Comparison of ENCODE assay signal across 11 mouse cellular contexts in the genomic region with DNA sequence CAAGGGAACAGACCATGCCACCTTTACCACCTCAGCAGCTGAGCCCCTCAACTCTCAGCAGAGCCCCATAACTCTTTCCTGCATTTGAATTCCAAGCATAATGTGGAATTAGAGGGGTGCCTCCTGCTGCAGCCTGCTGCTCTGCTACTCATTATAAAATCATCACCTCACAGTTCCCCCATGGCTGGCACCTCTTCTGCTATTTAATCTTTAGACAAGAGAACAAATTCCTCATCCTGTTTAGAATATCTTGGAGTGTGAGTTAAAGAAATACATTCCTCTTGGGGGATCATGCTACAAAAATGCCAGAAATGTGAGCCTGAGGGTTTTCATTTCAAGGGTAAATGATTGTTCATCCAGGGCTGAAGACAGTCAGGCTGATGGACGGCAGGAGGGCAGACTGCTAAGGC.
DNase-seq lines count a peak whose midpoint lies in the region; ATAC-seq lines count a peak whose summit lies in the region.
"Had no signal": no experiment of that assay in that cellular context is flagged by ENCODE, and none has a peak within 500 bp of the region (broad histone marks: within the 10 kb centered on the region; RNA-seq: fewer than 3 reads in every experiment).

No protein-coding gene starts in this region.

- peaks cover 2% of the 10 kb centered on the region for H3K36me3 ChIP-seq in kidney, embryonic 15.5 days
- H3K36me3 ChIP-seq in forebrain, embryonic 13.5 days (ENCODE audit: poor library complexity, severe bottlenecking): peaks cover 30% of the 10 kb centered on the region
- H3K36me3 ChIP-seq: G1E had no signal

- no peak overlapping the region for H3K4me2 ChIP-seq in kidney, embryonic 15.5 days
- peak overlapping the region; percentile 20 for H3K4me2 ChIP-seq in forebrain, embryonic 13.5 days

- 24% methylated on average over 1 of the region's 1 CpGs for WGBS in kidney, embryonic 15.5 days
- 13% methylated on average over 1 of the region's 1 CpGs for WGBS in forebrain, embryonic 13.5 days

- H3K27ac ChIP-seq in kidney, embryonic 15.5 days: no peak overlapping the region
- peak overlapping the region; percentile 90 for H3K27ac ChIP-seq in forebrain, embryonic 13.5 days

- H3K4me3 ChIP-seq in kidney, embryonic 15.5 days (replicated peaks): no peak overlapping the region
- H3K4me3 ChIP-seq in forebrain, embryonic 13.5 days: no peak overlapping the region

- no peak for ATAC-seq in kidney, embryonic 15.5 days (replicated peaks; ENCODE audit: low FRiP score)
- ATAC-seq in forebrain, embryonic 13.5 days: peak; percentile 76; the same call in 1 of the 2 replicates
- ATAC-seq in inflammation-experienced regulatory T-cells, adult 6 months: no peak
- no peak for ATAC-seq in granulocyte monocyte progenitor cell, adult 5-6 weeks (replicated peaks; ENCODE audit: poor library complexity, severe bottlenecking)
- ATAC-seq: intestine, embryonic 16.5 days had no signal

- peak; percentile 11 for DNase-seq in kidney, adult 11 months
- peak; percentile 86 for DNase-seq in 3T3-L1 (ENCODE audit: low read depth, low spot score)
- DNase-seq in R1 (ENCODE audit: low read depth, low spot score): peak; percentile 2
- DNase-seq in layer of hippocampus, adult 9-11 months: no peak
- DNase-seq: adrenal gland, postnatal 14 days had no signal

- no peaks in the 10 kb centered on the region for H3K27me3 ChIP-seq in kidney, embryonic 15.5 days
- no peaks in the 10 kb centered on the region for H3K27me3 ChIP-seq in forebrain, embryonic 13.5 days

- no peaks in the 10 kb centered on the region for H3K9me3 ChIP-seq in kidney, embryonic 15.5 days (replicated peaks)
- H3K9me3 ChIP-seq in forebrain, embryonic 13.5 days (replicated peaks): no peaks in the 10 kb centered on the region
- H3K9me3 ChIP-seq: G1E had no signal

- no peak overlapping the region for H3K9ac ChIP-seq in kidney, embryonic 15.5 days
- no peak overlapping the region for H3K9ac ChIP-seq in forebrain, embryonic 13.5 days

- 0 out of 2 replicates have a peak, but pooled peaks cover 12% of the 10 kb centered on the region for H3K4me1 ChIP-seq in kidney, embryonic 15.5 days
- H3K4me1 ChIP-seq in forebrain, embryonic 13.5 days: peaks cover 61% of the 10 kb centered on the region
